Mouse (Mus musculus): ENCODE measurements around the gene Taf15.

- TF ChIP-seq USF1 (IDR thresholded peaks at IDR 0.05; ENCODE audit: low read depth) (no peak), CTCF (IDR thresholded peaks at IDR 0.05; ENCODE audit: control insufficient read depth, insufficient read depth, insufficient read length) (no peak), MYOD1 (IDR thresholded peaks at IDR 0.05; ENCODE audit: control insufficient read depth, insufficient read length, low read depth) (no peak), MAX (IDR thresholded peaks at IDR 0.05) (no peak)
Observed at GRCm38 (mm10) chr11:83529024-83529423, 56.1 kb downstream of the Taf15 start.
